Mouse (Mus musculus): ENCODE results near the gene Cep44. TPM values are rescaled to one million over a fixed set of nuclear protein-coding genes. Genes with fewer than 3 reads are reported as not detected.

The Cep44 gene
- polyA plus RNA-seq, 1 experiment from 2014 or later: 17.8 TPM

- Histone ChIP-seq H3K4me3 (ENCODE audit: low read depth, low read length) (no peak overlapping the region), H3K27ac (ENCODE audit: low read depth) (no peak overlapping the region), H3K36me3 (replicated peaks; ENCODE audit: insufficient read depth, low read length) (0 out of 2 replicates have a peak, but pooled peaks cover 2% of the 10 kb centered on the region), H3K4me1 (ENCODE audit: insufficient read depth) (peaks cover 3% of the 10 kb centered on the region), H3K9me3 (ENCODE audit: low read length) (no peaks in the 10 kb centered on the region), H3K9ac (replicated peaks) (no peak overlapping the region), H3K4me2 (ENCODE audit: low read depth, low read length) (no peak overlapping the region), H3K27me3 (ENCODE audit: insufficient read depth, low read length) (no peaks in the 10 kb centered on the region)
- no peak for DNase-seq
- no peak for ATAC-seq
- TF ChIP-seq CTCF (IDR thresholded peaks at IDR 0.05; ENCODE audit: low read depth): no peak
- TF ChIP-seq EP300 (IDR thresholded peaks at IDR 0.05; ENCODE audit: low read depth): no peak
- WGBS (ENCODE audit: insufficient replicate concordance): 87% methylated on average over 9 of the region's 9 CpGs
These were observed 16.0 kb upstream of the Cep44 start for GRCm38 (mm10) chr8:56566856-56567255.

- DNase-seq (peak; percentile 24), ATAC-seq (peak; percentile 87)
- no peak overlapping the region for H3K9ac ChIP-seq (replicated peaks)
- 54% methylated on average over 4 of the region's 4 CpGs for WGBS (ENCODE audit: insufficient replicate concordance)
- H3K27ac ChIP-seq (ENCODE audit: low read depth): peak overlapping the region; percentile 55
- H3K4me1 ChIP-seq (ENCODE audit: insufficient read depth): peaks cover 5% of the 10 kb centered on the region
- no peaks in the 10 kb centered on the region for H3K9me3 ChIP-seq (ENCODE audit: low read length)
- no peaks in the 10 kb centered on the region for H3K27me3 ChIP-seq (ENCODE audit: insufficient read depth, low read length)
- 0 out of 2 replicates have a peak overlapping the region, but pooled peaks have one; percentile 35 for H3K4me2 ChIP-seq (ENCODE audit: low read depth, low read length)
- no peak overlapping the region for H3K4me3 ChIP-seq (ENCODE audit: low read depth, low read length)
- H3K36me3 ChIP-seq (replicated peaks; ENCODE audit: insufficient read depth, low read length): 0 out of 2 replicates have a peak, but pooled peaks cover 2% of the 10 kb centered on the region
- no peak for TF ChIP-seq CTCF (IDR thresholded peaks at IDR 0.05; ENCODE audit: low read depth)
- no peak for TF ChIP-seq EP300 (IDR thresholded peaks at IDR 0.05; ENCODE audit: low read depth)
These were observed 13.7 kb upstream of the Cep44 start for GRCm38 (mm10) chr8:56564399-56565047.

- Histone ChIP-seq H3K4me3 (ENCODE audit: low read depth, low read length) (peak overlapping the region; percentile 93), H3K4me1 (ENCODE audit: insufficient read depth) (peaks cover 12% of the 10 kb centered on the region; the same call in 1 of the 2 replicates), H3K4me2 (ENCODE audit: low read depth, low read length) (peak overlapping the region; percentile 72), H3K27me3 (ENCODE audit: insufficient read depth, low read length) (no peaks in the 10 kb centered on the region), H3K9me3 (ENCODE audit: low read length) (no peaks in the 10 kb centered on the region), H3K36me3 (replicated peaks; ENCODE audit: insufficient read depth, low read length) (no peaks in the 10 kb centered on the region), H3K9ac (replicated peaks) (peak overlapping the region; percentile 92), H3K27ac (ENCODE audit: low read depth) (peak overlapping the region; percentile 98)
- 42% methylated on average over 5 of the region's 5 CpGs for WGBS (ENCODE audit: insufficient replicate concordance)
- TF ChIP-seq EP300 (IDR thresholded peaks at IDR 0.05; ENCODE audit: low read depth): no peak
- no peak for TF ChIP-seq CTCF (IDR thresholded peaks at IDR 0.05; ENCODE audit: low read depth)
- ATAC-seq (no peak), DNase-seq (no peak)
These were observed 1.8 kb upstream of the Cep44 start for GRCm38 (mm10) chr8:56552551-56553103.

- H3K27me3 ChIP-seq (ENCODE audit: insufficient read depth, low read length): no peaks in the 10 kb centered on the region
- ATAC-seq: peak; percentile 13; the same call in 1 of the 2 replicates
- peak; percentile 22 for DNase-seq
- H3K36me3 ChIP-seq (replicated peaks; ENCODE audit: insufficient read depth, low read length): no peaks in the 10 kb centered on the region
- H3K4me1 ChIP-seq (ENCODE audit: insufficient read depth): peaks cover 12% of the 10 kb centered on the region; the same call in 1 of the 2 replicates
- WGBS (ENCODE audit: insufficient replicate concordance): 20% methylated on average over 10 of the region's 10 CpGs
- peak overlapping the region; percentile 92 for H3K9ac ChIP-seq (replicated peaks)
- H3K27ac ChIP-seq (ENCODE audit: low read depth): peak overlapping the region; percentile 98
- H3K9me3 ChIP-seq (ENCODE audit: low read length): no peaks in the 10 kb centered on the region
- TF ChIP-seq EP300 (IDR thresholded peaks at IDR 0.05; ENCODE audit: low read depth) (no peak), CTCF (IDR thresholded peaks at IDR 0.05; ENCODE audit: low read depth) (no peak)
- peak overlapping the region; percentile 93 for H3K4me3 ChIP-seq (ENCODE audit: low read depth, low read length)
- H3K4me2 ChIP-seq (ENCODE audit: low read depth, low read length): peak overlapping the region; percentile 72
These were observed 1.2 kb upstream of the Cep44 start for GRCm38 (mm10) chr8:56552045-56552444.

GRCm38 (mm10) chr8:56551361-56551852, 560 bp upstream of the Cep44 start:
- H3K36me3 ChIP-seq (replicated peaks; ENCODE audit: insufficient read depth, low read length): no peaks in the 10 kb centered on the region

GRCm38 (mm10) chr8:56547866-56548265, 3.0 kb downstream of the Cep44 start:
- no peak overlapping the region for H3K4me3 ChIP-seq (ENCODE audit: low read depth, low read length)
- peaks cover 7% of the 10 kb centered on the region; the same call in 1 of the 2 replicates for H3K4me1 ChIP-seq (ENCODE audit: insufficient read depth)
- DNase-seq (no peak), ATAC-seq (no peak)
- H3K9ac ChIP-seq (replicated peaks): no peak overlapping the region
- no peak for TF ChIP-seq EP300 (IDR thresholded peaks at IDR 0.05; ENCODE audit: low read depth)
- TF ChIP-seq CTCF (IDR thresholded peaks at IDR 0.05; ENCODE audit: low read depth): no peak
- H3K4me2 ChIP-seq (ENCODE audit: low read depth, low read length): no peak overlapping the region
- no peak overlapping the region for H3K27ac ChIP-seq (ENCODE audit: low read depth)
- 67% methylated on average over 2 of the region's 2 CpGs for WGBS (ENCODE audit: insufficient replicate concordance)
- H3K27me3 ChIP-seq (ENCODE audit: insufficient read depth, low read length): no peaks in the 10 kb centered on the region
- H3K36me3 ChIP-seq (replicated peaks; ENCODE audit: insufficient read depth, low read length): peaks cover 10% of the 10 kb centered on the region; the same call in 1 of the 2 replicates
- H3K9me3 ChIP-seq (ENCODE audit: low read length): no peaks in the 10 kb centered on the region

More at GRCm38 (mm10) chr8:56551361-56551852, 560 bp upstream of the Cep44 start:
- Histone ChIP-seq H3K9me3 (ENCODE audit: low read length) (no peaks in the 10 kb centered on the region), H3K27ac (ENCODE audit: low read depth) (peak overlapping the region; percentile 98), H3K4me1 (ENCODE audit: insufficient read depth) (peaks cover 12% of the 10 kb centered on the region; the same call in 1 of the 2 replicates), H3K9ac (replicated peaks) (peak overlapping the region; percentile 92), H3K27me3 (ENCODE audit: insufficient read depth, low read length) (no peaks in the 10 kb centered on the region), H3K4me3 (ENCODE audit: low read depth, low read length) (peak overlapping the region; percentile 93), H3K4me2 (ENCODE audit: low read depth, low read length) (peak overlapping the region; percentile 72)
- WGBS (ENCODE audit: insufficient replicate concordance): under 1% methylated on average over 28 of the region's 28 CpGs
- DNase-seq (peak; percentile 87), ATAC-seq (peak; percentile 95)
- TF ChIP-seq EP300 (IDR thresholded peaks at IDR 0.05; ENCODE audit: low read depth): no peak
- no peak for TF ChIP-seq CTCF (IDR thresholded peaks at IDR 0.05; ENCODE audit: low read depth)
